Mouse (Mus musculus) lung, adult 2 months (tissue): ENCODE data around the gene Dcps.

Experiments used
- CTCF ChIP-seq: fragments of 200-500 bp; IDR thresholded peaks from 2 replicates; pipeline ENCODE4 v1.5.1; 2011; ENCODE audit warnings: mild to moderate bottlenecking, low read length, control low read depth; ENCODE audit not compliant: insufficient read depth
- POLR2A ChIP-seq: fragments of 200-500 bp; IDR thresholded peaks from 2 replicates; pipeline ENCODE4 v1.6.1; 2011; ENCODE audit warnings: low read depth, mild to moderate bottlenecking, control low read depth, low read length, borderline replicate concordance; ENCODE audit errors: extremely low read depth

DNA sequence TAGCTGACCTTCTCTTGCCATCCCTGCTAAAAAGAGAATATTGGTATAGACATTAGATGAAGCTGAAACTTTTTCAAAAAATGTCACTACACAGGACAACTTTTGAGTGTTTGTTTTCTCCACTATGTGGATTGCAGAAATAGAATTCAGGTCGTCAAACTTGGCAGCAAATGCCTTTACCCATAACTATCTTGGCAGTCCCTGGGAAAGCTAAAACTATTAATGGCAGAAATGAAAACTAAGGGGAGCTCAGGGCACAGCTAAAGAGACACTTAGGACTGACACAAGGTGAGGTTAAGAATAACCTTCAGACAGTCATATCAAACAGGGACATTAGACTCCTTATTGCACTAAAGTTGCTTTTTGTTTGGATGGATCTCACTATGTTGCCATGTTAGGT, 42.1 kb upstream of the Dcps start:
- TF ChIP-seq CTCF (no peak), POLR2A (no peak)
